Mouse (Mus musculus) embryo, embryonic 9.5 days (tissue): ENCODE data around the gene Arid3a.

Experiments
- DNase-seq: peaks from one replicate; pipeline ENCODE4 v3.0.0-alpha.2; 2017; ENCODE audit errors: extremely low spot score

Gene Arid3a

GRCm38 (mm10) chr10:79927324-79928029 is 634 bp downstream of the Arid3a start:
- no peak for DNase-seq

DNA sequence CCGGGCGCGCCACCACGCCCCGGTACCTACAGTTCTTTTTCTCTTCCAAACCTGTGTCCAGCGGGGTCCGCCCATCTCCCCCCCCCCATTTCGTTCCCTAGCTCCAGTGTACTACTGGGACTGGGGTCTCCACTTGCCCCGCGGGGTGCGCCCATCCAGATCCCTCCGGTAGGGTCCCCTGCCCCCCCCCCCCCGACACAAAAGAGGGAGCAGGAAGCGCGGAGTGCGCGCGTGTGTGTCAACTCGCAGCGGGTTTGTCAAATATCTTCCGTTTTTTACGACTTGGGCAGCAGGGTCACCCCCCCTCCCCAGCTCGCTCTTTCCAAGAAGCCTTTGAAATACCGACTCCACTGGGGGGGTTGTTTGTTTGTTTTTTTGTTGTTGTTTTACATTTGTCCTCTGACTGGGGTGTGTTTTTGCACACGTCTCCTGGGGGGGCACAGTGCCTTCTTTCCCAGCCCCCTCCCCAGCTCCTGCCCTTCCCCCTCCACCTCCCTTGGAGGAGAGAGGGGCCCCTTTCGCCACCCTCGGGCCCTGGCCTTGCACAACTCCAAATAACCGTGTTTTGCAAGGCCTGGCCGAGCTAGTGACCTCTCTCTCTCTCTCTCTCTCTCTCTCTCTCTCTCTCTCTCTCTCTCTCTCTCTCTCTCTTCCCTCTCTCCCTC is 1.3 kb downstream of the Arid3a start:
- peak; percentile 70 for DNase-seq

DNA sequence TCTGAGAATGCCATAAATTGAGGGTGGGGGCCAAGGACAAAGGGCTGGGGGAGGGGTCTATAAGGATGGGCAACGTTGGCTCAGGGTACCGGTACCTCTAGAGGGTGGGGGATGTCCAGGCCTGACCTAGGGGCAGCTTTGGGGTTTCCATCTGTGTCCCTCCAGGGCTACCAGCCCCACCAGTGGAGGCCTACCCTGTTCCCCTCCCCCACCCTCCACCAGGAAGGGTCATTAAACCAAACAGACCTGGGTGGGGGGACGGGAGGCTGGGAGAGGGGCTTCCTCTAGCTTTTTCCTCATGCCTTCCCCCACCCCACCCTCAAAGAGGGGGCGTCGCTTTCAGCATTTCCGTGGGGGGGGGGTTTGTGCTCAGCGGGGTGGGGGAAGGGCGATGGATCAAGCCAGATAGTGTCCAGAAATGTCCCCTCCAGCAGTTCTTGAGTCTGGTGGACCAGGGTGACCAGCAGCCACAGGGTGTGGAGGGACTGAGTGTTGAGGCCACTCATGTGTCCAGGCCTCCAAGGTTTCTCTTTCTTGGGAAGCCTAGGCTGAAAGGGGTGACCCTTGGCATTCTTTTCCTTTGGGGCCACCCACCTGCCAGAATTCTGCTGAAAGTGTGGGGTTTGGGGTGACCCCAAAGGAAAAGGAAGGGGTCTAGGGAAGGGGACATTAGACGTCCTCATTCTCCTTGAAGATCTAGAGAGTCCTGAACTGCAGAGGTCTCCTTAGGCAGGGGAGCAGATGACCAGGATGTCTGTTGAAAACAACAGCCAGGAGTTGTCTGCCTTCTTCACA is 2.3 kb downstream of the Arid3a start:
- DNase-seq, result no peak

DNA sequence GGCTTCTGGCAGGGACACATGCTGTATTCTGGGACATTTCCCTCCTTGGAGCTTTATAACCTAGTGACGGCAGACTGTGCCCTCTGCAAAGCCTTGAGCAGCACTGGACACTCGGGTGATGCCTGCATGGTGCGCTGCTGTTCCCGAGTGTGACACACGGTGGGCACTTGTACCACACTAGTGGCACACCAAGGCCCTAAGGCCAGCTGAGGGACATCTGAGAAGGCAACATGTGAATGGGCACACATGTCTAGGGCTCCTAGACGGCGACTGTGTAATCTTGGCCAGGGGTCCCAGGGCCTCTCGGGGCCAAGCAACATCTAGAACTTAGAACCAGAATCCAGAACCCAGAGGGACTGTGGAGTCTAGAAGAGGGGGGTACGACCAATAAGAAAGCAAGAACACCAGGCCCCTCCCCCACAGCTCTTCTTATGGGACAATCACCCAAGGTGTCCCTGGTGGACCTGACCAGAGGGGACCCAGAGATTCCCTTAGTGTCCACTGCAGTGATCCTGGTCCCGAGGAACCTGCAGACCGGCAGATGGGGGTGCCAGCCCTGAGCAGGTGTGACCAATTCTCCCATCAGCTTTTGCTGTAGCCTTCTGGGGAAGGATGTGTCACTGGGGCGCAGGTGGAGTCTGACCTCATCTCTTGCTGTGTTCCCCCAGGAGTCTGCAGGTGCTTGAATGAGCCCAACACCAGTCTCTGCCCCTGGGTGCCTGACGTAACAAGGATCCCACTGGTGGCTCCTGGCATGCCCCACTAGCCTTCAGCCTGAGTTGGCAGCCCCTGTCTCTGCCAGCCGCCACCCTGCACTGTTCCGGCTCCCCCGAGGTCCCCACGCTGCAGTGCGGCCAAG is 3.4 kb downstream of the Arid3a start:
- no peak for DNase-seq

- no peak for DNase-seq
Measured at GRCm38 (mm10) chr10:79930826-79931186, 4.0 kb downstream of the Arid3a start.

DNA sequence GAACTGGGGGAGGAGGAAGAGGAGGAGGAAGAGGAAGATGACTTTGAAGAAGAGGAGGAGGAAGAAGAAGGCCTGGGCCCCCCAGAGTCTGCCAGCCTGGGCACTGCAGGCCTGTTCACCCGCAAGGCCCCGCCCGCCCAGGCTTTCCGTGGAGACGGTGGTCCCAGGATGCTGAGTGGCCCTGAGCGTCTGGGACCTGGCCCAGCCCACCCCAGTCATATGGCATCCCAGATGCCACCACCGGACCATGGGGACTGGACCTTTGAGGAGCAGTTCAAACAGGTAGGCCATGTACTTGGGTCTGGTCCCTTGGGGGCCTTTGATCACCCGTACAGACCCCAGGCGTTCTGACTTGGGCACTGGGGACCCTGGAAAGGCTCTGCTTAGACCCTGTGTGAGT is 5.0 kb downstream of the Arid3a start:
- no peak for DNase-seq

DNA sequence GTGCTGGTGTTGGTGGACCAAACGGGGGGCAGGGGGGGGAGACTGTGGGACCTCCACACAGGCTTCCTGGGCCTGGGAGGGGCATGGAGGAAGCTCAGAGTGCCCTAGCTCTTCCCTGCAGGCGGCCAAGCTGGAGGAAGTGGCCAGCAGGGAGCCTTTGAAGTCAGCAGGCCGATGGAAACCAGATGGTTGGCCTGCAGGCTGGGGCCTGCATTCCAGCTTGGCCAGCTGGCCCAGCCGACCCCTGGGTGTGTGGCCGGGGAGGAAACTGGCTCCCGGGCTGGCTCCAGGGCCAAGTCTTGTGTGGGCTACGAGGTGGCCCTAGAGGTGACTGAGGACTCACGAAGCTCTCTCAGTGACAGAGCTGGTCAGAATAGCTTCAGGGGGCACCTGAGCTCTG is 5.9 kb downstream of the Arid3a start:
- peak; percentile 74 for DNase-seq

- DNase-seq, result no peak
Measured at GRCm38 (mm10) chr10:79933145-79933679, 6.4 kb downstream of the Arid3a start.

DNA sequence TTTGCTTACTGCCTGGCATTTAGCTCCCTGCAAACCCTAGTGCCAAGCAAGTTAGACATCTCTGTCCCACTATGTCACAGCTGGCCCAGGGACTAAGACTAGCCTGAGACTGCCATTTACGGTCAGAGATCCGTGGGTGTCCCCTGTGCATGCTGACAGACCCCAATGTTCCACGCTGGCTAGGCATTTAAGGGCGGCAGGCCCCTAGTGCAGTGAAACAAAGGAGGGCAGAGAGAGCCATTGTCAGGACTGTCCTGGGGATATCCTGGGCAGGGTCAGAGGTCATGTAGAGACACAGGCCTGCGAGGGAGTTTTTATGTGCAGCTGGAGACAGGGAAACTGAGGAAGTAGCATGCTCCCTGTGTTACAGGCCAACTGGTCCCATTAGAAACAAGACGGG is 7.0 kb downstream of the Arid3a start:
- DNase-seq, result no peak

DNA sequence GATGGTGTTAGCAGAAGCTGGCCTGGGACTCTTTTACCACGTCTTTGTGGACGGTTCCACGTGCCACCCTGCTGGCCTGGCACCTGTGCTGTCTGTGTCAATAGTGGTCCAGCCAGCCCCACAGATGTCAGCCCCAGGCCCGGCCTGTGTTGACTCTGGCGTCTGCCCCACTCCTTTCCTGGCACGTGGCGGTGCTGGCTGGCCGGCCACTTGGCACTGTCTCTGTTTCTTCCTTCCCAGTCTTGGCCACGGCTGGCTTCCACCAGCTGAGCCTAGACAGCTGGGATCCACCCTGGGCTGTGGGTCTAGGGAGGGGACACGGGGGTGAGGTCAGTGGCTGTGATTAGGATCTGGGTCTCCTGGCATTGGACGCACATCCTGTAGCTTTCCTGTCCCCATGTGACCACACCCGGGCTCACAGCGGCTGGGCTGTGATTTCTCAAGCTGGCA is 7.5 kb downstream of the Arid3a start:
- DNase-seq, result no peak

DNA sequence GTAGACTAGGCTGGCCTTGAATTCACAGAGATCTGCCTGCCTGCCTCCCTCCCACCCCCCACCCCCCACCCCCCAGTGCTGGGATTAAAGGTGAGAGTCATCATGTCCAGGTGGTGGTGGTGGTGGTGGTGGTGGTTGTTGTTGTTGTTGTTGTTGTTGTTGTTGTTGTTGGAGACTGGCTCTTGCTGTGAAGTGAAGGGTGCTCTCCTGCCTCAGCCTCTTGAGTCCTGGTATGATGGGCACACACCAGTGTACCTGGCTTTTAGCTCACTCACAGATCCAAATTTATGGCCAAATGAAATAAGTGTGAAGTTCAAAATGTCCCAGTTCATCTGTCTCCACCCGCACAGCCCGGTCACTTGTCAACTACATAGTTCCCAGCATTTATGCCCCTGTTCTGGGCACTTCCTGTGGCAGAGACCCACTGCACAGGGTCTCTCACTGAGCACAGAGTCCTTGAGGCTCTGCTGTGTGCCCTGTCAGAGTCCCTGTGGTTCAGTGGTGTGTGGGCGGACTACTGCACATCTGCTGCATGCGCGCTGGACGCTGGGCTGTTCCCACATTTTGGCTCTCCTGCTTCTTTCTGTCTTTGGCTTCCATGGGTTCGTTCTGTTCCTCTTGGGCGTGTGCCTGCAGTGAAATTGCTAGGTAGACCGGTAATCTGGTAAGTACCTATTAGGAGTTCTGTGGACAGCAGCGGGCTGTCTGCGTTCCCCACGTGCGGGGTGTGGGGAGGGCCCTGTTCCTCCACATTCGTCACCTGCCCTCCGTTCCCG is 8.1 kb downstream of the Arid3a start:
- DNase-seq, result no peak

- no peak for DNase-seq
Measured at GRCm38 (mm10) chr10:79936284-79936910, 9.6 kb downstream of the Arid3a start.

DNA sequence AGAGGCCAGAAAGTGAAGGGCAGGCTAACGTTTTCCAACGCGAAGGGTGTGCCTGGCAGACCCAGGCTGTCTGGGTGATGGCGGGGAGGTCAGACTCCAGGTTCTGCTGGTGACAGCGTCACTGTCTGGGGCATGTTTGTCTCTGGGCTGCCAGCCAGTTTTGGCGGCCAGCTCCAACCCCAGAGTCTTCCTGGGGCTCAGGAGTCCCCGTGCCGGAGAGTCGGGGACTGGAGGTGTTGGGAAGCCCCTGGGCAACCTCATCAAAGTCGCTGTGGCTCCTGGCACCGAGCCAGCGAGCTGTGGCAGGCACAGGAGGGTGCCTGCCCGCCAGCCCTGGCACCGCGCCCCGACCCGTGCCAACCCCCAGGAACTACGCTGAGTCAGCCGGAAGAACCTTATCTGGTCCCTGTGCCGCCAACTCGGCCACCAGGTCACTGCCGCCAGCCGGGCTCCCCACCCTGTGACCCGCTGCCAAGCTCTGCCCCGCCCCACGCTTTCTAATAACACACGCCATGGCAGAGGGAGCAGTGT is 10.1 kb downstream of the Arid3a start:
- DNase-seq, result no peak

GRCm38 (mm10) chr10:79937775-79938526 is 11.1 kb downstream of the Arid3a start:
- no peak for DNase-seq

- no peak for DNase-seq
Measured at GRCm38 (mm10) chr10:79940749-79941148, 13.9 kb downstream of the Arid3a start.

DNA sequence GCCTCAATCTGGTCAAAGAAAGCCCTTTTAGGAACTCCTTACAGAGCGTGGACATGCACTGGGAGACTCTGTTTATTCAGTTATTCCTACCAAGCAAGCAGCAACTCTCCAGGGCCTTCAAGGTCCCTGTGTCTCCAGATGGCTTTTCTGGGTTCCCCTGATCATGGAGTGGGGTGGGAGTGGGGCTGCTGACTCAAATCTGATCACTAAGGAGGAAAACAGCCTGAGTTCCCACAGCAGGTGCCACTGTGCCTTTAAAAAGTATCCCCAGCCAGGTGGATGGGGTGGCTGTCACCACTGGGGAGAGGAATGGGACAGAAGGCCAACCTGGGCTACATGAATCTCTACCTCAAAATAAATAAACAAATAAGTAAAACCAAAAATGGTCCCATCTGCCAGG is 16.1 kb downstream of the Arid3a start:
- no peak for DNase-seq

DNA sequence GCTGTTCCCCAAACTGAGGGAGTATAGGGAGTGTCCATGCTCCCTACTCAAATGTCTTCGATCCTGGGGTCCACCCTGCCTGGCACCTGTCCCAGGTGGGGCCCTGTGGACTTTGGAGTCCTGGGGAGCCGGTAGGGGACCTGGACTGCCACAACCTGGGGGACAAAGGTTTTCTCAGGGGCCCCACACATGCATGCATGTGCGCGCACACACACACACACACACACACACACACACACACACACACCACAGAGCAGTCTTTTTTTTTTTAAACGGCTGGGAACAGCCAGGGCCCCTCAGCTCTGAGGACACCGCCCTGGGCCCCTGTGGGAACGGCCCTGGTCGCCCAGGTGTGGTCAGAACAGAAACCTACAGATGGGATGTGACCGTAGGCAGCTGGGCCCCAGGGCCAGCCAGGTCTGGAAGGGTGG is 16.6 kb downstream of the Arid3a start:
- DNase-seq, result no peak

DNA sequence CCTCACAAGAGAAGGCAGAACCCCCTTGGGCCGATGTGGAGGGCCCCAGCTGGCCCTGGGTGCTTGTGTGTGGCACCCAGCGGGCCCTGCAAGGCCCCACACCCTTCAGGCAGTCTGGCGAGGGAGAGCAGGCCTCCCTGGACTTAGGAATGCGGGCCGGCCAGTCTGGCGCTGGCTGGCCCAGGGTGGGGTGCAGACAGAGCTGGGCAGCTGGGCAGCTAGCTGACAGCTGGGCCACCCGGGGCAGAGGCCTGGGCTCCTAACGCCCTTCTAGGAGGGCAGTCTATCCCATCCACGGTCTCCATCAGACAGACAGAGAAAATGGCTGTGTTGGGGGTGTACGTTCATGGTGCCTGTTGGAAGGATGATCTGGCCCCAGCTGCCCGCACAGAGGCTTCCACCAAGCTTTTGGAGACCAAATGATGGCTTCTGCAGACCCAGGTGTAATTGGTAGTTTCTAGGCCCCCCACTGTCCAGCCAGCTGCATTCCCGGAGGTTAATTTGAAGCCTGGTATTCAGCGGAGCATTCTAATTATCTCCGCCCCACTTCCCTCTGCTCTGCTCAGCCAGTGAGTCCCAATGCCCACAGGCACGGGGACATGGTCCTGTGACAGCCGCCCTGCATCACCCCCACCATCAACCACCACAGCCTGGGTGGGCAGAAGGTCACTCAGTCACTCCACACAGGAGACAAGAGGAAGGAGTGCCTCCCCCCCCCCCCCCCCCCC is 18.8 kb downstream of the Arid3a start:
- peak; percentile 80 for DNase-seq
